Mouse (Mus musculus): ENCODE results near the gene Gabrr2. TPM values are rescaled to one million over a fixed set of nuclear protein-coding genes. Genes with fewer than 3 reads are reported as not detected.

Gabrr2 gene
- total RNA-seq (2021) = 0.27 TPM in 1 of 2 replicates, not detected in the other
- long read RNA-seq, partial matches to known transcripts = 0 of 1 reads
- long read RNA-seq, other reads (novel, unspliced or antisense) = 1 of 1 reads

- no peak for DNase-seq
Measured at GRCm38 (mm10) chr4:33062981-33063380, at the start of gene Gabrr2. Gene Gabrr2 (plus strand): TSS chr4:33062999.

GRCm38 (mm10) chr4:33018361-33018999 is 44.3 kb upstream of the Gabrr2 start:
- DNase-seq = peak; percentile 86

- no peak for DNase-seq
Measured at GRCm38 (mm10) chr4:33024420-33024819, 38.4 kb upstream of the Gabrr2 start.

GRCm38 (mm10) chr4:33029104-33029503 is 33.7 kb upstream of the Gabrr2 start:
- no peak for DNase-seq

- DNase-seq = peak; percentile 8
Measured at GRCm38 (mm10) chr4:33030264-33031194, 32.3 kb upstream of the Gabrr2 start.

- DNase-seq = peak; percentile 91
Measured at GRCm38 (mm10) chr4:33031195-33031960, 31.4 kb upstream of the Gabrr2 start, which contains the start of gene Ube2j1. Gene Ube2j1 (plus strand): TSS chr4:33031416.

GRCm38 (mm10) chr4:33032045-33032444 is 30.8 kb upstream of the Gabrr2 start:
- no peak for DNase-seq

- no peak for DNase-seq
Measured at GRCm38 (mm10) chr4:33033515-33033914, 29.3 kb upstream of the Gabrr2 start.

- no peak for DNase-seq
Measured at GRCm38 (mm10) chr4:33039826-33040225, 23.0 kb upstream of the Gabrr2 start.

- DNase-seq = no peak
Measured at GRCm38 (mm10) chr4:33049601-33050000, 13.2 kb upstream of the Gabrr2 start.

- DNase-seq = no peak
Measured at GRCm38 (mm10) chr4:33052055-33052454, 10.7 kb upstream of the Gabrr2 start.

- DNase-seq = no peak
Measured at GRCm38 (mm10) chr4:33052650-33053049, 10.1 kb upstream of the Gabrr2 start.

GRCm38 (mm10) chr4:33054426-33054825 is 8.4 kb upstream of the Gabrr2 start:
- DNase-seq = no peak

GRCm38 (mm10) chr4:33056317-33056716 is 6.5 kb upstream of the Gabrr2 start:
- no peak for DNase-seq

- no peak for DNase-seq
Measured at GRCm38 (mm10) chr4:33057890-33058687, 4.7 kb upstream of the Gabrr2 start.

- DNase-seq = no peak
Measured at GRCm38 (mm10) chr4:33061158-33061557, 1.6 kb upstream of the Gabrr2 start.

- DNase-seq = no peak
Measured at GRCm38 (mm10) chr4:33064986-33065385, 2.2 kb downstream of the Gabrr2 start.

GRCm38 (mm10) chr4:33066223-33066960 is 3.6 kb downstream of the Gabrr2 start:
- DNase-seq = no peak

GRCm38 (mm10) chr4:33067331-33067730 is 4.5 kb downstream of the Gabrr2 start:
- DNase-seq = no peak

GRCm38 (mm10) chr4:33067826-33068225 is 5.0 kb downstream of the Gabrr2 start:
- DNase-seq = no peak

- peak; percentile 10 for DNase-seq
Measured at GRCm38 (mm10) chr4:33068894-33069293, 6.1 kb downstream of the Gabrr2 start.
